Mouse (Mus musculus): Measurements from ENCODE around the gene Apol10a.
A peak's percentile ranks its signal among the peaks of the same experiment; 100 is the strongest.
"Not testable (repeated sequence)": the region's sequence is repeated elsewhere in the genome, so short reads cannot be mapped to it uniquely, and the experiment has no call there.

Apol10a gene

GRCm38 (mm10) chr15:77476693-77477092, at the start of gene Apol10a:
Gene Apol10a (plus strand): TSS chr15:77477047.
- not testable (repeated sequence) for DNase-seq (ENCODE audit: extremely low spot score)

- not testable (repeated sequence) for DNase-seq (ENCODE audit: extremely low spot score)
These were observed 48.0 kb upstream of the Apol10a start for GRCm38 (mm10) chr15:77428690-77429448.

- not testable (repeated sequence) for DNase-seq (ENCODE audit: extremely low spot score)
These were observed 32.1 kb upstream of the Apol10a start for GRCm38 (mm10) chr15:77444746-77445145.

- DNase-seq (ENCODE audit: extremely low spot score) = not testable (repeated sequence)
These were observed 31.2 kb upstream of the Apol10a start for GRCm38 (mm10) chr15:77445668-77446067.

- DNase-seq (ENCODE audit: extremely low spot score) = not testable (repeated sequence)
These were observed 29.5 kb upstream of the Apol10a start, which contains the start of gene Apol7b for GRCm38 (mm10) chr15:77447392-77447791. Gene Apol7b (minus strand): TSS chr15:77447492.

GRCm38 (mm10) chr15:77449927-77450326, 26.9 kb upstream of the Apol10a start:
- DNase-seq (ENCODE audit: extremely low spot score) = peak; percentile 1

- not testable (repeated sequence) for DNase-seq (ENCODE audit: extremely low spot score)
These were observed 2.0 kb upstream of the Apol10a start for GRCm38 (mm10) chr15:77474699-77475390.

- no peak for DNase-seq (ENCODE audit: extremely low spot score)
These were observed 5.4 kb downstream of the Apol10a start for GRCm38 (mm10) chr15:77482140-77482794.

GRCm38 (mm10) chr15:77493181-77493580, 16.3 kb downstream of the Apol10a start:
- not testable (repeated sequence) for DNase-seq (ENCODE audit: extremely low spot score)

- DNase-seq (ENCODE audit: extremely low spot score) = not testable (repeated sequence)
These were observed 17.8 kb downstream of the Apol10a start for GRCm38 (mm10) chr15:77494694-77495093.

GRCm38 (mm10) chr15:77507966-77508365, 31.1 kb downstream of the Apol10a start, which contains the start of gene Apol11a:
Gene Apol11a (plus strand): TSS chr15:77508271.
- DNase-seq (ENCODE audit: extremely low spot score) = not testable (repeated sequence)

GRCm38 (mm10) chr15:77520596-77520995, 43.7 kb downstream of the Apol10a start:
- not testable (repeated sequence) for DNase-seq (ENCODE audit: extremely low spot score)

- DNase-seq (ENCODE audit: extremely low spot score) = peak; percentile 52
These were observed 46.5 kb downstream of the Apol10a start for GRCm38 (mm10) chr15:77523186-77523843.

- no peak for DNase-seq (ENCODE audit: extremely low spot score)
These were observed 56.4 kb downstream of the Apol10a start, which contains the start of gene Apol7c for GRCm38 (mm10) chr15:77533216-77533615. Gene Apol7c (minus strand): TSS chr15:77533316.

- DNase-seq (ENCODE audit: extremely low spot score) = not testable (repeated sequence)
These were observed 62.4 kb downstream of the Apol10a start for GRCm38 (mm10) chr15:77539221-77539620.

All from embryo, embryonic 9.5 days (tissue).